Mouse (Mus musculus) heart, embryonic 10.5 days (tissue): ENCODE results near the gene Rfx2. TPM values are rescaled to one million over a fixed set of nuclear protein-coding genes. Genes with fewer than 3 reads are reported as not detected.
A peak's percentile ranks its signal among the peaks of the same experiment; 100 is the strongest.

ENCODE experiments used
- DNase-seq: peaks from one replicate; pipeline ENCODE4 v3.0.0-alpha.2; 2017; ENCODE audit warnings: low spot score
- H3K27ac ChIP-seq: fragments of 300-500 bp; sonication (generic); 2 replicates; pipeline ENCODE4 v1.5.1; 2016; ENCODE audit warnings: mild to moderate bottlenecking
- H3K27me3 ChIP-seq: fragments of 300-500 bp; sonication (generic); 2 replicates; pipeline ENCODE4 v1.6.1; 2016; ENCODE audit warnings: mild to moderate bottlenecking; ENCODE audit not compliant: poor library complexity, insufficient read depth, severe bottlenecking
- H3K36me3 ChIP-seq: fragments of 300-500 bp; sonication (generic); 2 replicates; pipeline ENCODE4 v1.6.1; 2016; ENCODE audit warnings: mild to moderate bottlenecking, moderate library complexity
- H3K4me1 ChIP-seq: fragments of 300-500 bp; sonication (generic); 2 replicates; pipeline ENCODE4 v1.6.1; 2016; ENCODE audit warnings: mild to moderate bottlenecking
- H3K4me3 ChIP-seq: fragments of 300-500 bp; sonication (generic); 2 replicates; pipeline ENCODE4 v1.5.1; 2016; ENCODE audit warnings: mild to moderate bottlenecking, moderate library complexity
- H3K9me3 ChIP-seq: fragments of 300-500 bp; sonication (generic); 2 replicates; pipeline ENCODE4 v1.6.1; 2016; ENCODE audit warnings: mild to moderate bottlenecking, moderate library complexity
- WGBS: fragments of 180-500 bp; shearing (Covaris S2); methylation state at CpG from one replicate; pipeline ENCODE4 v1.1.7; 2016; 5-methylcytosine and 5-hydroxymethylcytosine counted together
- polyA plus RNA-seq: library from polyadenylated mRNA; unstranded; fragments of >200 nt; fragmentation: Nextera tagmentation; extraction: Ambion mirVana; gene quantifications from 2 replicates; pipeline ENCODE4 v1.2.1, GENCODE M21; 2016

The Rfx2 gene
- polyA plus RNA-seq, 1 experiment from 2014 or later = 4.0 TPM

GRCm38 (mm10) chr17:56858922-56859321 lies 28.1 kb upstream of the Rfx2 start:
- 36% methylated on average over 7 of the region's 7 CpGs for WGBS
- H3K9me3 ChIP-seq = no peaks in the 10 kb centered on the region
- no peak for DNase-seq
- H3K27ac ChIP-seq = 0 out of 2 replicates have a peak overlapping the region, but pooled peaks have one; percentile 42
- no peaks in the 10 kb centered on the region for H3K36me3 ChIP-seq
- H3K27me3 ChIP-seq = 0 out of 2 replicates have a peak, but pooled peaks cover 5% of the 10 kb centered on the region
- H3K4me1 ChIP-seq = peaks cover 8% of the 10 kb centered on the region; the same call in 1 of the 2 replicates
- H3K4me3 ChIP-seq = no peak overlapping the region

GRCm38 (mm10) chr17:56858216-56858615 lies 27.4 kb upstream of the Rfx2 start:
- H3K4me1 ChIP-seq = peaks cover 8% of the 10 kb centered on the region; the same call in 1 of the 2 replicates
- 0 out of 2 replicates have a peak overlapping the region, but pooled peaks have one; percentile 42 for H3K27ac ChIP-seq
- no peaks in the 10 kb centered on the region for H3K9me3 ChIP-seq
- H3K27me3 ChIP-seq = 0 out of 2 replicates have a peak, but pooled peaks cover 5% of the 10 kb centered on the region
- H3K36me3 ChIP-seq = no peaks in the 10 kb centered on the region
- no peak for DNase-seq
- 53% methylated on average over 4 of the region's 4 CpGs for WGBS
- H3K4me3 ChIP-seq = no peak overlapping the region

- H3K4me3 ChIP-seq = no peak overlapping the region
- no peaks in the 10 kb centered on the region for H3K9me3 ChIP-seq
- H3K4me1 ChIP-seq = peaks cover 4% of the 10 kb centered on the region; the same call in 1 of the 2 replicates
- 0 out of 2 replicates have a peak, but pooled peaks cover 5% of the 10 kb centered on the region for H3K27me3 ChIP-seq
- H3K36me3 ChIP-seq = no peaks in the 10 kb centered on the region
- DNase-seq = no peak
- no peak overlapping the region for H3K27ac ChIP-seq
- 73% methylated on average over 3 of the region's 3 CpGs for WGBS
These were observed 24.6 kb upstream of the Rfx2 start for GRCm38 (mm10) chr17:56855421-56855820.

- DNase-seq = no peak
- WGBS = 62% methylated on average over 3 of the region's 3 CpGs
- Histone ChIP-seq H3K27me3 (peaks cover 20% of the 10 kb centered on the region; the same call in 1 of the 2 replicates), H3K36me3 (no peaks in the 10 kb centered on the region), H3K4me1 (no peaks in the 10 kb centered on the region), H3K9me3 (no peaks in the 10 kb centered on the region), H3K4me3 (no peak overlapping the region), H3K27ac (no peak overlapping the region)
These were observed 20.4 kb upstream of the Rfx2 start for GRCm38 (mm10) chr17:56851167-56851566.

- no peak overlapping the region for H3K27ac ChIP-seq
- H3K4me1 ChIP-seq = no peaks in the 10 kb centered on the region
- no peak overlapping the region for H3K4me3 ChIP-seq
- no peaks in the 10 kb centered on the region for H3K9me3 ChIP-seq
- 75% methylated on average over 13 of the region's 13 CpGs for WGBS
- DNase-seq = no peak
- no peaks in the 10 kb centered on the region for H3K36me3 ChIP-seq
- H3K27me3 ChIP-seq = peaks cover 16% of the 10 kb centered on the region; the same call in 1 of the 2 replicates
These were observed 18.9 kb upstream of the Rfx2 start for GRCm38 (mm10) chr17:56849710-56850109.

- no peaks in the 10 kb centered on the region for H3K4me1 ChIP-seq
- WGBS = 83% methylated on average over 5 of the region's 5 CpGs
- no peak for DNase-seq
These were observed 18.0 kb upstream of the Rfx2 start for GRCm38 (mm10) chr17:56848785-56849184.

GRCm38 (mm10) chr17:56843678-56844077 lies 12.9 kb upstream of the Rfx2 start:
- Histone ChIP-seq H3K27me3 (peaks cover 7% of the 10 kb centered on the region; the same call in 1 of the 2 replicates), H3K36me3 (no peaks in the 10 kb centered on the region)

More at GRCm38 (mm10) chr17:56848785-56849184, 18.0 kb upstream of the Rfx2 start:
- H3K36me3 ChIP-seq = no peaks in the 10 kb centered on the region
- H3K9me3 ChIP-seq = no peaks in the 10 kb centered on the region
- no peak overlapping the region for H3K4me3 ChIP-seq
- no peak overlapping the region for H3K27ac ChIP-seq
- peaks cover 16% of the 10 kb centered on the region; the same call in 1 of the 2 replicates for H3K27me3 ChIP-seq

GRCm38 (mm10) chr17:56842173-56842572 lies 11.4 kb upstream of the Rfx2 start:
- peaks cover 19% of the 10 kb centered on the region; the same call in 1 of the 2 replicates for H3K27me3 ChIP-seq

More at GRCm38 (mm10) chr17:56843678-56844077, 12.9 kb upstream of the Rfx2 start:
- DNase-seq = no peak
- no peaks in the 10 kb centered on the region for H3K9me3 ChIP-seq
- no peaks in the 10 kb centered on the region for H3K4me1 ChIP-seq
- H3K27ac ChIP-seq = no peak overlapping the region
- WGBS = 78% methylated on average over 5 of the region's 5 CpGs
- no peak overlapping the region for H3K4me3 ChIP-seq

GRCm38 (mm10) chr17:56840524-56840923 lies 9.7 kb upstream of the Rfx2 start:
- Histone ChIP-seq H3K27me3 (peaks cover 24% of the 10 kb centered on the region; the same call in 1 of the 2 replicates), H3K27ac (no peak overlapping the region), H3K9me3 (no peaks in the 10 kb centered on the region), H3K4me3 (no peak overlapping the region), H3K4me1 (no peaks in the 10 kb centered on the region), H3K36me3 (no peaks in the 10 kb centered on the region)
- DNase-seq = no peak
- 78% methylated on average over 7 of the region's 7 CpGs for WGBS

More at GRCm38 (mm10) chr17:56842173-56842572, 11.4 kb upstream of the Rfx2 start:
- H3K27ac ChIP-seq = no peak overlapping the region
- H3K36me3 ChIP-seq = no peaks in the 10 kb centered on the region
- no peak for DNase-seq
- H3K4me3 ChIP-seq = no peak overlapping the region
- WGBS = 82% methylated on average over 5 of the region's 5 CpGs
- no peaks in the 10 kb centered on the region for H3K9me3 ChIP-seq
- no peaks in the 10 kb centered on the region for H3K4me1 ChIP-seq

- no peak for DNase-seq
- H3K4me3 ChIP-seq = no peak overlapping the region
- WGBS = 84% methylated on average over 8 of the region's 8 CpGs
These were observed 5.5 kb upstream of the Rfx2 start for GRCm38 (mm10) chr17:56836336-56836735.

GRCm38 (mm10) chr17:56833381-56833780 lies 2.6 kb upstream of the Rfx2 start:
- DNase-seq = no peak
- H3K27me3 ChIP-seq = peaks cover 60% of the 10 kb centered on the region
- peaks cover 18% of the 10 kb centered on the region for H3K4me1 ChIP-seq
- WGBS = 88% methylated on average over 1 of the region's 1 CpGs
- no peak overlapping the region for H3K4me3 ChIP-seq
- no peak overlapping the region for H3K27ac ChIP-seq
- H3K9me3 ChIP-seq = no peaks in the 10 kb centered on the region
- H3K36me3 ChIP-seq = no peaks in the 10 kb centered on the region

More at GRCm38 (mm10) chr17:56836336-56836735, 5.5 kb upstream of the Rfx2 start:
- peaks cover 38% of the 10 kb centered on the region for H3K27me3 ChIP-seq
- H3K27ac ChIP-seq = no peak overlapping the region
- no peaks in the 10 kb centered on the region for H3K9me3 ChIP-seq
- H3K4me1 ChIP-seq = no peaks in the 10 kb centered on the region
- no peaks in the 10 kb centered on the region for H3K36me3 ChIP-seq

GRCm38 (mm10) chr17:56832918-56833317 lies 2.1 kb upstream of the Rfx2 start:
- 75% methylated on average over 1 of the region's 1 CpGs for WGBS
- no peaks in the 10 kb centered on the region for H3K9me3 ChIP-seq
- H3K4me1 ChIP-seq = peaks cover 18% of the 10 kb centered on the region
- no peaks in the 10 kb centered on the region for H3K36me3 ChIP-seq
- no peak overlapping the region for H3K4me3 ChIP-seq
- H3K27me3 ChIP-seq = peaks cover 60% of the 10 kb centered on the region
- H3K27ac ChIP-seq = no peak overlapping the region
- DNase-seq = no peak

- peak overlapping the region; percentile 87 for H3K27ac ChIP-seq
- DNase-seq = peak; percentile 99
- H3K36me3 ChIP-seq = no peaks in the 10 kb centered on the region
- under 1% methylated on average over 42 of the region's 42 CpGs for WGBS
- peaks cover 18% of the 10 kb centered on the region for H3K4me1 ChIP-seq
- peaks cover 51% of the 10 kb centered on the region for H3K27me3 ChIP-seq
- no peaks in the 10 kb centered on the region for H3K9me3 ChIP-seq
- H3K4me3 ChIP-seq = peak overlapping the region; percentile 73
These were observed 451 bp upstream of the Rfx2 start for GRCm38 (mm10) chr17:56831111-56831816.
